Mouse (Mus musculus) stomach, postnatal 0 days (tissue): ENCODE data around the gene Gprc5c. TPM values are rescaled to one million over a fixed set of nuclear protein-coding genes. Genes with fewer than 3 reads are reported as not detected.

Experiments
- ATAC-seq: fragments of 200-750 bp; cut with Nextera tagmentation; 2 replicates; pipeline ENCODE4 v1.8.0; 2017; ENCODE audit not compliant: low FRiP score, low TSS enrichment
- DNase-seq: peaks from one replicate; pipeline ENCODE4 v3.0.0-alpha.2; 2016; ENCODE audit warnings: low spot score
- H3K27ac ChIP-seq: fragments of 300-500 bp; sonication (generic); replicated peaks from 2 replicates; pipeline ENCODE4 v1.5.1; 2014; ENCODE audit warnings: mild to moderate bottlenecking, control low read depth
- H3K27me3 ChIP-seq: fragments of 300-500 bp; sonication (generic); 2 replicates; pipeline ENCODE4 v1.6.1; 2014; ENCODE audit warnings: low read length; ENCODE audit not compliant: control insufficient read depth, insufficient read depth
- H3K36me3 ChIP-seq: fragments of 300-500 bp; sonication (generic); 2 replicates; pipeline ENCODE4 v1.6.1; 2014; ENCODE audit warnings: low read length, mixed read lengths; ENCODE audit not compliant: control insufficient read depth, insufficient read depth
- H3K4me1 ChIP-seq: fragments of 300-500 bp; sonication (generic); replicated peaks from 2 replicates; pipeline ENCODE4 v1.6.1; 2014; ENCODE audit warnings: antibody characterized with exemption; ENCODE audit not compliant: control insufficient read depth, insufficient read depth
- H3K4me2 ChIP-seq: fragments of 300-500 bp; sonication (generic); replicated peaks from 2 replicates; pipeline ENCODE4 v1.6.1; 2014; ENCODE audit warnings: low read depth, mild to moderate bottlenecking, control low read depth, moderate library complexity
- H3K4me3 ChIP-seq: fragments of 300-500 bp; sonication (generic); 2 replicates; pipeline ENCODE4 v1.5.1; 2014; ENCODE audit warnings: low read depth, low read length, control low read depth
- H3K9ac ChIP-seq: fragments of 300-500 bp; sonication (generic); 2 replicates; pipeline ENCODE4 v1.6.1; 2014; ENCODE audit warnings: mild to moderate bottlenecking, low read length, control low read depth, mixed read lengths
- H3K9me3 ChIP-seq: fragments of 300-500 bp; sonication (generic); 2 replicates; pipeline ENCODE4 v1.6.1; 2016; ENCODE audit warnings: low read length; ENCODE audit not compliant: control insufficient read depth
- CTCF ChIP-seq: IDR thresholded peaks from 2 replicates; pipeline ENCODE4 v1.5.1; 2016; ENCODE audit warnings: antibody characterized with exemption, low read depth, mild to moderate bottlenecking, moderate library complexity
- EP300 ChIP-seq: optimal IDR thresholded peaks from 2 replicates; pipeline ENCODE3; 2016; ENCODE audit warnings: antibody characterized with exemption
- WGBS: fragments of 180-500 bp; shearing (Covaris S2); extraction: QIAGEN DNeasy Blood & Tissue Kit; methylation state at CpG from one replicate; pipeline ENCODE4 v1.1.7; 2014; 5-methylcytosine and 5-hydroxymethylcytosine counted together
- polyA plus RNA-seq: library from polyadenylated mRNA; unstranded; fragments of >200 nt; fragmentation: Nextera tagmentation; extraction: Ambion mirVana; gene quantifications from 2 replicates; pipeline ENCODE4 v1.2.1, GENCODE M21; 2015

Gene Gprc5c
- polyA plus RNA-seq, 1 experiment from 2014 or later, result 11.2 TPM

- DNase-seq, result no peak
- WGBS, result 63% methylated on average over 7 of the region's 7 CpGs
These were observed 6.3 kb upstream of the Gprc5c start for GRCm38 (mm10) chr11:114844464-114845220.

GRCm38 (mm10) chr11:114846336-114846735 lies 4.6 kb upstream of the Gprc5c start:
- no peaks in the 10 kb centered on the region for H3K36me3 ChIP-seq
- no peak overlapping the region for H3K4me3 ChIP-seq
- no peaks in the 10 kb centered on the region for H3K27me3 ChIP-seq
- H3K9ac ChIP-seq, result no peak overlapping the region
- TF ChIP-seq CTCF, result no peak
- TF ChIP-seq EP300, result no peak
- no peak overlapping the region for H3K4me2 ChIP-seq
- no peaks in the 10 kb centered on the region for H3K9me3 ChIP-seq
- 88% methylated on average over 4 of the region's 4 CpGs for WGBS
- no peak overlapping the region for H3K27ac ChIP-seq
- ATAC-seq (no peak), DNase-seq (no peak)
- no peaks in the 10 kb centered on the region; the same call in 1 of the 2 replicates for H3K4me1 ChIP-seq

More at GRCm38 (mm10) chr11:114844464-114845220, 6.3 kb upstream of the Gprc5c start:
- Histone ChIP-seq H3K36me3 (no peaks in the 10 kb centered on the region), H3K9me3 (no peaks in the 10 kb centered on the region), H3K9ac (no peak overlapping the region), H3K4me3 (no peak overlapping the region), H3K27me3 (no peaks in the 10 kb centered on the region), H3K4me1 (no peaks in the 10 kb centered on the region), H3K4me2 (no peak overlapping the region), H3K27ac (no peak overlapping the region)
- ATAC-seq, result no peak
- TF ChIP-seq CTCF, result no peak
- no peak for TF ChIP-seq EP300

- Histone ChIP-seq H3K4me3 (no peak overlapping the region), H3K9ac (no peak overlapping the region), H3K27me3 (no peaks in the 10 kb centered on the region), H3K9me3 (no peaks in the 10 kb centered on the region), H3K36me3 (no peaks in the 10 kb centered on the region), H3K27ac (no peak overlapping the region), H3K4me2 (no peak overlapping the region), H3K4me1 (no peaks in the 10 kb centered on the region; the same call in 1 of the 2 replicates)
- ATAC-seq (no peak), DNase-seq (no peak)
- no peak for TF ChIP-seq EP300
- no peak for TF ChIP-seq CTCF
- WGBS, result 81% methylated on average over 5 of the region's 5 CpGs
These were observed 3.9 kb upstream of the Gprc5c start for GRCm38 (mm10) chr11:114847008-114847407.

- H3K4me3 ChIP-seq, result no peak overlapping the region
- H3K27ac ChIP-seq, result peak overlapping the region; percentile 35; the same call in 1 of the 2 replicates
- H3K9me3 ChIP-seq, result no peaks in the 10 kb centered on the region
- H3K9ac ChIP-seq, result no peak overlapping the region
- ATAC-seq, result no peak
- 28% methylated on average over 2 of the region's 2 CpGs for WGBS
- H3K4me2 ChIP-seq, result no peak overlapping the region
- H3K36me3 ChIP-seq, result no peaks in the 10 kb centered on the region
- peaks cover 3% of the 10 kb centered on the region; the same call in 1 of the 2 replicates for H3K4me1 ChIP-seq
- no peaks in the 10 kb centered on the region for H3K27me3 ChIP-seq
- peak; percentile 30 for DNase-seq
- TF ChIP-seq CTCF (no peak), EP300 (no peak)
These were observed 1.4 kb upstream of the Gprc5c start for GRCm38 (mm10) chr11:114849572-114849971.

- WGBS, result 50% methylated on average over 5 of the region's 5 CpGs
- no peaks in the 10 kb centered on the region for H3K9me3 ChIP-seq
- H3K27me3 ChIP-seq, result no peaks in the 10 kb centered on the region
- 0 out of 2 replicates have a peak overlapping the region, but pooled peaks have one; percentile 35 for H3K27ac ChIP-seq
- DNase-seq (no peak), ATAC-seq (peak; percentile 1; the same call in 1 of the 2 replicates)
- no peak overlapping the region for H3K4me3 ChIP-seq
- TF ChIP-seq EP300, result no peak
- peaks cover 3% of the 10 kb centered on the region; the same call in 1 of the 2 replicates for H3K4me1 ChIP-seq
- no peaks in the 10 kb centered on the region for H3K36me3 ChIP-seq
- H3K4me2 ChIP-seq, result peak overlapping the region; percentile 99
- no peak overlapping the region for H3K9ac ChIP-seq
These were observed 893 bp upstream of the Gprc5c start for GRCm38 (mm10) chr11:114850066-114850451.

- Histone ChIP-seq H3K27me3 (no peaks in the 10 kb centered on the region), H3K36me3 (no peaks in the 10 kb centered on the region), H3K4me2 (peak overlapping the region; percentile 99), H3K9ac (peak overlapping the region; percentile 85), H3K27ac (peak overlapping the region; percentile 88), H3K9me3 (no peaks in the 10 kb centered on the region), H3K4me1 (peaks cover 3% of the 10 kb centered on the region; the same call in 1 of the 2 replicates), H3K4me3 (peak overlapping the region; percentile 67)
- under 1% methylated on average over 27 of the region's 27 CpGs for WGBS
- no peak for TF ChIP-seq CTCF
- TF ChIP-seq EP300, result no peak
- DNase-seq, result no peak
- peak; percentile 10; the same call in 1 of the 2 replicates for ATAC-seq
These were observed 286 bp downstream of the Gprc5c start for GRCm38 (mm10) chr11:114851269-114851607.
